Mouse (Mus musculus): ENCODE results near the gene Pcbp3.

- TF ChIP-seq CTCF (IDR thresholded peaks at IDR 0.05; ENCODE audit: insufficient read depth, low read length) (no peak), POLR2A (IDR thresholded peaks at IDR 0.05; ENCODE audit: borderline replicate concordance, extremely low read depth, low read depth, low read length) (no peak)
These were observed 16.4 kb upstream of the Pcbp3 start for GRCm38 (mm10) chr10:76978042-76978441.

Data from lung, adult 2 months (tissue).